ENCODE assay signal across 8 mouse cellular contexts in the genomic region with DNA sequence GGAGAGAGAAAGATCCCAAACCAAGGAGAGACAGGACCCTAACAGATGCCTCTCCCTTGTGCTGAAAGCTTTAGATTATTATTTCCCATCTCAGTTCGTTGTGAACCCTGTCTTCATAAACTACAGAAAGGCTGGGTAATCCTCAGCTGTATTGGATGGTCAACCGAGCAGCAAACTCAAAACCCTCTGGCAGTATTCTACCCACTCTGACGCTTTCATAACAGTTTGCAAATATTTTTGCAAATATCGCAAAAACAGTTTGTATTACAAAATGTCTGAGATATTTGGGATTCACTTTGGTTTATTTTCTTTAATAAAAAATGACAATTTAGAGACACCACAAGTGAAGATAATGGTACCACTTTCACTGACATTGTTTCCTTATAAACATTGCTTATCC. TPM values are rescaled to one million over a fixed set of nuclear protein-coding genes. Genes with fewer than 3 reads are reported as not detected.
DNase-seq lines count a peak whose midpoint lies in the region; ATAC-seq and TF ChIP-seq lines count a peak whose summit lies in the region.

No protein-coding gene starts in this region.

- no peak for TF ChIP-seq CTCF in E14TG2a.4 (conservative IDR thresholded peaks at IDR 0.05; ENCODE audit: low read length)

- peak overlapping the region; percentile 88 for H3K9ac ChIP-seq in heart, embryonic 13.5 days
- peak overlapping the region; percentile 82; the same call in 1 of the 2 replicates for H3K9ac ChIP-seq in hindbrain, embryonic 12.5 days
- peak overlapping the region; percentile 36 for H3K9ac ChIP-seq in midbrain, embryonic 11.5 days (ENCODE audit: low read length)

- 79% methylated on average over 4 of the region's 4 CpGs for WGBS in heart, embryonic 13.5 days
- 80% methylated on average over 4 of the region's 4 CpGs for WGBS in hindbrain, embryonic 12.5 days
- 78% methylated on average over 4 of the region's 4 CpGs for WGBS in midbrain, embryonic 11.5 days

- no peak for DNase-seq in heart, postnatal 4 days
- peak; percentile 82 for DNase-seq in midbrain, embryonic 11.5 days (ENCODE audit: low spot score, missing footprints)
- DNase-seq in spleen, adult 18-20 months = no peak
- DNase-seq in left cerebral cortex, adult 11 months (ENCODE audit: low spot score) = no peak

- no peaks in the 10 kb centered on the region for H3K9me3 ChIP-seq in heart, embryonic 13.5 days
- no peaks in the 10 kb centered on the region for H3K9me3 ChIP-seq in E14TG2a.4 (ENCODE audit: low read length)
- no peaks in the 10 kb centered on the region for H3K9me3 ChIP-seq in hindbrain, embryonic 12.5 days (replicated peaks)
- H3K9me3 ChIP-seq in midbrain, embryonic 11.5 days (ENCODE audit: control insufficient read depth, low read length) = no peaks in the 10 kb centered on the region

- H3K27me3 ChIP-seq in heart, embryonic 13.5 days (replicated peaks) = no peaks in the 10 kb centered on the region
- peaks cover 4% of the 10 kb centered on the region; the same call in 1 of the 2 replicates for H3K27me3 ChIP-seq in E14TG2a.4 (ENCODE audit: insufficient read depth, low read length)
- no peaks in the 10 kb centered on the region for H3K27me3 ChIP-seq in hindbrain, embryonic 12.5 days
- H3K27me3 ChIP-seq in midbrain, embryonic 11.5 days (ENCODE audit: control insufficient read depth, insufficient read depth, low read length) = no peaks in the 10 kb centered on the region

- H3K4me3 ChIP-seq in heart, embryonic 13.5 days = peak overlapping the region; percentile 73
- H3K4me3 ChIP-seq in E14TG2a.4 (replicated peaks; ENCODE audit: low read length) = peak overlapping the region; percentile 89; the same call in 1 of the 2 replicates
- peak overlapping the region; percentile 71; the same call in 1 of the 2 replicates for H3K4me3 ChIP-seq in hindbrain, embryonic 12.5 days
- peak overlapping the region; percentile 70 for H3K4me3 ChIP-seq in midbrain, embryonic 11.5 days (ENCODE audit: low read depth, low read length)

- H3K36me3 ChIP-seq in heart, embryonic 13.5 days = no peaks in the 10 kb centered on the region
- H3K36me3 ChIP-seq in E14TG2a.4 (ENCODE audit: insufficient read depth, low read length) = no peaks in the 10 kb centered on the region
- H3K36me3 ChIP-seq in hindbrain, embryonic 12.5 days = no peaks in the 10 kb centered on the region
- no peaks in the 10 kb centered on the region for H3K36me3 ChIP-seq in midbrain, embryonic 11.5 days (ENCODE audit: control insufficient read depth, insufficient read depth, low read length)

- peaks cover 19% of the 10 kb centered on the region for H3K4me1 ChIP-seq in heart, embryonic 13.5 days
- H3K4me1 ChIP-seq in E14TG2a.4 (replicated peaks; ENCODE audit: low read depth, low read length) = peaks cover 31% of the 10 kb centered on the region
- peaks cover 20% of the 10 kb centered on the region for H3K4me1 ChIP-seq in hindbrain, embryonic 12.5 days
- peaks cover 5% of the 10 kb centered on the region; the same call in 1 of the 2 replicates for H3K4me1 ChIP-seq in midbrain, embryonic 11.5 days (ENCODE audit: control insufficient read depth, insufficient read depth, low read length)

- H3K27ac ChIP-seq in heart, embryonic 13.5 days (replicated peaks) = peak overlapping the region; percentile 99; the same call in 1 of the 2 replicates
- peak overlapping the region; percentile 100 for H3K27ac ChIP-seq in hindbrain, embryonic 12.5 days
- no peak overlapping the region; the same call in 1 of the 2 replicates for H3K27ac ChIP-seq in midbrain, embryonic 11.5 days (ENCODE audit: low read depth, low read length)

- peak overlapping the region; percentile 72 for H3K4me2 ChIP-seq in heart, embryonic 13.5 days
- H3K4me2 ChIP-seq in hindbrain, embryonic 12.5 days (replicated peaks) = peak overlapping the region; percentile 72
- H3K4me2 ChIP-seq in midbrain, embryonic 11.5 days = peak overlapping the region; percentile 71

- ATAC-seq in heart, embryonic 13.5 days (ENCODE audit: extremely low read depth, insufficient number of reproducible peaks, low FRiP score, low TSS enrichment) = no peak
- no peak for ATAC-seq in hindbrain, embryonic 12.5 days (ENCODE audit: low FRiP score)
- ATAC-seq in midbrain, embryonic 11.5 days (ENCODE audit: low FRiP score) = no peak
- no peak for ATAC-seq in CD4-positive, CD25-positive, alpha-beta regulatory T cell, adult 4 months

RNA-seq across cellular contexts. Expression of gene Hlcs, which starts 1.4 kb away (rescaled TPM):
- polyA plus RNA-seq in heart, embryonic 13.5 days (2015; fragmentation: Nextera tagmentation; extraction: Ambion mirVana) = 7.6 and 8.0 TPM in 2 replicates
- total RNA-seq in heart, postnatal 4 days (2021) = 1 to 10 TPM; 8.0 to 8.2 TPM
- polyA plus RNA-seq in hindbrain, embryonic 12.5 days (2016; fragmentation: Nextera tagmentation; extraction: Ambion mirVana) = 10.0 and 11.0 TPM in 2 replicates
- 8.0 and 8.1 TPM in 2 replicates for polyA plus RNA-seq in midbrain, embryonic 11.5 days (2014; fragmentation: Nextera tagmentation; extraction: Ambion mirVana)
- 1 to 10 TPM; 7.3 to 9.3 TPM for polyA plus RNA-seq in CD4-positive, CD25-positive, alpha-beta regulatory T cell, adult 4 months (2017; shearing (Covaris generic))

RNA-seq across cellular contexts. Expression of gene Ripply3, which starts 16.3 kb away (rescaled TPM):
- polyA plus RNA-seq in heart, embryonic 13.5 days (2015; fragmentation: Nextera tagmentation; extraction: Ambion mirVana) = 5.0 and 6.0 TPM in 2 replicates
- 1 to 10 TPM; 3.7 to 4.5 TPM for total RNA-seq in heart, postnatal 4 days (2021)
- polyA plus RNA-seq in hindbrain, embryonic 12.5 days (2016; fragmentation: Nextera tagmentation; extraction: Ambion mirVana) = 3.6 and 3.7 TPM in 2 replicates
- polyA plus RNA-seq in midbrain, embryonic 11.5 days (2014; fragmentation: Nextera tagmentation; extraction: Ambion mirVana) = 5.3 and 6.0 TPM in 2 replicates
- polyA plus RNA-seq in CD4-positive, CD25-positive, alpha-beta regulatory T cell, adult 4 months (2017; shearing (Covaris generic)) = 1 to 10 TPM in 1 of 2 experiments, under 1 TPM in 1; 0.95 to 1.1 TPM

RNA-seq across cellular contexts. Expression of gene Ttc3, which starts 58.5 kb away (rescaled TPM):
- polyA plus RNA-seq in heart, embryonic 13.5 days (2015; fragmentation: Nextera tagmentation; extraction: Ambion mirVana) = 158 and 164 TPM in 2 replicates
- total RNA-seq in heart, postnatal 4 days (2021) = 100 to 1,000 TPM; 156 to 173 TPM
- 609 and 686 TPM in 2 replicates for polyA plus RNA-seq in hindbrain, embryonic 12.5 days (2016; fragmentation: Nextera tagmentation; extraction: Ambion mirVana)
- 489 and 614 TPM in 2 replicates for polyA plus RNA-seq in midbrain, embryonic 11.5 days (2014; fragmentation: Nextera tagmentation; extraction: Ambion mirVana)
- 10 to 100 TPM; 64.7 to 82.6 TPM for polyA plus RNA-seq in CD4-positive, CD25-positive, alpha-beta regulatory T cell, adult 4 months (2017; shearing (Covaris generic))

RNA-seq across cellular contexts. Expression of gene Pigp, which starts 59.7 kb away (rescaled TPM):
- 111 and 115 TPM in 2 replicates for polyA plus RNA-seq in heart, embryonic 13.5 days (2015; fragmentation: Nextera tagmentation; extraction: Ambion mirVana)
- total RNA-seq in heart, postnatal 4 days (2021) = 10 to 100 TPM; 76.7 to 77.5 TPM
- polyA plus RNA-seq in hindbrain, embryonic 12.5 days (2016; fragmentation: Nextera tagmentation; extraction: Ambion mirVana) = 104 and 116 TPM in 2 replicates
- 93.9 and 96.3 TPM in 2 replicates for polyA plus RNA-seq in midbrain, embryonic 11.5 days (2014; fragmentation: Nextera tagmentation; extraction: Ambion mirVana)
- 10 to 100 TPM; 69.4 to 71.7 TPM for polyA plus RNA-seq in CD4-positive, CD25-positive, alpha-beta regulatory T cell, adult 4 months (2017; shearing (Covaris generic))

Comparison
In these comparisons a context has a peak if more than half of its experiments do, and no peak if none do; other contexts are left out.
1. H3K9ac ChIP-seq: peak in every context shown above with its lines; median percentile 88 in heart, embryonic 13.5 days; 82 in hindbrain, embryonic 12.5 days; 36 in midbrain, embryonic 11.5 days.